Mouse (Mus musculus) retina, postnatal 1 day (tissue): Measurements from ENCODE around the gene Hlf.

ENCODE experiments used
- DNase-seq: peaks from one replicate; pipeline ENCODE4 v3.0.0-alpha.2; 2012

The Hlf gene

GRCm38 (mm10) chr11:90370789-90371291 lies 19.9 kb downstream of the Hlf start:
- DNase-seq, result peak; percentile 58

- no peak for DNase-seq
These were observed 20.3 kb downstream of the Hlf start for GRCm38 (mm10) chr11:90370367-90370766.

- peak; percentile 84 for DNase-seq
These were observed 21.1 kb downstream of the Hlf start for GRCm38 (mm10) chr11:90369605-90370004.

- DNase-seq, result no peak
These were observed 21.6 kb downstream of the Hlf start for GRCm38 (mm10) chr11:90369115-90369514.

DNA sequence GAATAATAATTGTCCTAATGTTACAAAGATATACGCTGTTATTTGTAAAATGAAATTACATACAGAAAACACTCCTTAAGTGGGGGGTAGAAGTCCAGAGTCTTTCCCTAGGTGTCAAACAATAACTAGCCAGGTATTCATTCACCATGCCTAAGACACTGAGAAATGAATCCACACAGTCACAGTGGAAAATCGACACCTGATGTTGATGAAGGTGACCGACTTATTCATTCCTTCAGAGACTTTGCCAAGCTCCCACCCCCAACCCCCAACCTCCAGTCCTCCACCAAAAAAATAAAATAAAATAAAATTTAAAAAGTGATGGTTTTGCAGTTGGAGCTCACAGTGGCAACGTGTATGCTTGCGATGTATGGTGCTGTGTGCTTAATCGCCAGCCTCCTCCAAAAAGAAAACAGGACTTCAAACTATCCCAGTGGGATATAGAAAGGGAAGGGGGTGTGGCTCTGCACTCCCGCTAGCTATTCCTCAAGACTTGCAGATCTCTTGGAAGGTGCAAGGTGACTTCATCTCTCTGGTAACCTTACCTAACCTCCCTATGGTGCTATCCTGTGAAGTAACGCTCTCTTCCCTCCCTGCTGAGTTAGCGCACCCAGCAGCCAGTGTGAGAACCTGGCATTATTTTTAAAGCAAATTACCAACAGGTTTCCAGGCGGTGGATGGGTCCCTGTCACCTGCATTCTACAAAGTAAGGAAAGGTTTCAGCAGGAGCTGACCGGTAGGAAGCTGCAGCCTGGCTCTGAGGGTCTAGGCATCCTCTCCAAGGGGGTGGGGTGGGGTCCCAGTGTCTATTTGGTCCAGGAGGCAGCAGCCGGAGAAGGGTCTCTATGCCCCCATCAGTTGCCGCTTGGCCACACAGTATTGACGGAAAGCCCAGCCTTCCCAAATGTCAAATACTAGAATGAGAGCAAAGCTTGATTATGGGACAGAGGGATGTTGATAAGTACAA lies 22.5 kb downstream of the Hlf start:
- no peak for DNase-seq

- no peak for DNase-seq
These were observed 25.8 kb downstream of the Hlf start for GRCm38 (mm10) chr11:90364865-90365264.

DNA sequence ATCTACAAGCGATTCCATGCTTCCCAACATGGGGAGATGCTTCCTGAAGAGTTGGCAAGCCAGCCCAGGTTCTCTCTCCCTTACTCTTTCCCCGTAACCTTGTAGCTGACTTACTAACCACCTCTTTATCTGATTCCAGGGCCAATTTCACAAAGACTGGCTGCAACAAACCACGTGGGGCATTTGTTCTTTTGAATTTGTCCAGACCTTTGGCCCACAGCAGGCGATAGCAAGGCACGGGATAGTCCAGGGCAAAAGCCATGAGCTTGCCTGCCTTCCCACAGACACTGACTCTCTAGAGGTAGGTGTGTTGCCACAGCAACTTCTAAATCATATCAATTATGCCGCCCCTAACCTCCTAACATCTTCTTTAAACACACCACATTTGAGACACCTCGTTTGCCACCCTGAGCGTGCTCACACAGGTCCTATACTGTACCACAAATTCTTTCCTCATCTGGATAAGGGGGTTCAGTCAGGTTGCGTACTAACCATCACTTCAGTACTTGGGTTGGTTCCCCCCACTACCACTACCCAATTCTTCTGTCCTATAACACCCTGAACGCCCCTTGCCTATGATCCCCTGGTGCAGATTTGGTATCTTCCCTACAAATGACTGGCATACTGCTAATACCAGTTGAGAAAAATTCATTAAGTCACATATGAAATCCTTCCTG lies 26.7 kb downstream of the Hlf start:
- DNase-seq, result no peak

GRCm38 (mm10) chr11:90363406-90363805 lies 27.3 kb downstream of the Hlf start:
- peak; percentile 64 for DNase-seq

DNA sequence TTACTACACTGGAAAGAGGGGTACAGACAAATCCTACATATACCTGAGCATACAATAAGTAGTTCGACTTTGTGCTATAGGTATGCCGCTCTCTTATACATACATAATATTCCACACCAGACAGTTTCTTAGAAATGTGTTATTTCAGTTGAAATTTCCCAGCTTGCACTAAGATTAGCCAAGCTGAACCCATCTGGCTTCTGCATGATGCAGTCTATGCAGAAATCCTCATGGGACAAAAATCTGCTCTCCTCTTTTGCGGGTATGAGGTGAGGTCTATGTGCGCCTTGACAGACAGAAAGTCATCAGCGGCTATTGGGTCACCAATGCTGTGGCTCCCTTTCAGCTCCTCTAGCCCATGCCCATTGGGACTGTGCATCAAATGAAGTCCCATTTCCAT lies 30.2 kb downstream of the Hlf start:
- DNase-seq, result no peak

DNA sequence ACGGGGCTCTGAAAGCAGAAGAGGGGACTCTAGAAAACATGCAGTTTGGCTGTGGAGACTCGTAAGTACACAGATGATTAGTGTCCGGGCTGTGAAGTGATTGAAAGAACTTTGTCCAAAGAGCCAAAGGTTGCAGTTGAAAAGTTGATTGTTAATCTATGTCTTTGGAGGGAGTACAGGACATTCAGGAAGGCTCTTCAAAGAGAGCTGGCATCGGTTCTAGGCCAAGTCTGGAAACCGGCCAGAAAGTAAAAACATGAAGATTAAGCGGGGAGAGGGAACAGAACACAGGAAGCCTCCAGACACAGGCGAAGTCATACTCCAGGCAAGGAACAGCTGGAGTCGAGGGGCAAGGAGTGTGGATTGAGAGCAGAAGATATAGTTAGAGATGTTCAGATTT lies 32.6 kb downstream of the Hlf start:
- no peak for DNase-seq

DNA sequence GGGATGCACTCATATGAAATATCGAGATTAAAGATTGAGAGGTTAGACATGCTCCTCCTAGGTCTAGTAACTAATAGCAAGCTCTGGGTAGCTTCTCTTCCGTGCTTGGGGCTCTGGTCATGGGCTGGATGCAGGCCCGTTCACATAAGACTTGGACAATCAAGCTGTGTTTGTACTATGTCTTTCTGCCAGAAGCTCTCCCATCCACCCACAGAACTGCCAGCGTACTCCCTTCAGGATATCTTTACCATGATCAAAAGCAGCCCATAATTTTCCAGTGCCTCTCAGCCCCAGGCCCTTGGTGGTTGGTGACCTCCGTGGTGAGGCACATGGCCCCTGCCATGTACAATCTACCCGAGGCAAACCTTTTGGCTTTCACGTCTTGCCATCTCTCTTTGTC lies 33.3 kb downstream of the Hlf start:
- no peak for DNase-seq

DNA sequence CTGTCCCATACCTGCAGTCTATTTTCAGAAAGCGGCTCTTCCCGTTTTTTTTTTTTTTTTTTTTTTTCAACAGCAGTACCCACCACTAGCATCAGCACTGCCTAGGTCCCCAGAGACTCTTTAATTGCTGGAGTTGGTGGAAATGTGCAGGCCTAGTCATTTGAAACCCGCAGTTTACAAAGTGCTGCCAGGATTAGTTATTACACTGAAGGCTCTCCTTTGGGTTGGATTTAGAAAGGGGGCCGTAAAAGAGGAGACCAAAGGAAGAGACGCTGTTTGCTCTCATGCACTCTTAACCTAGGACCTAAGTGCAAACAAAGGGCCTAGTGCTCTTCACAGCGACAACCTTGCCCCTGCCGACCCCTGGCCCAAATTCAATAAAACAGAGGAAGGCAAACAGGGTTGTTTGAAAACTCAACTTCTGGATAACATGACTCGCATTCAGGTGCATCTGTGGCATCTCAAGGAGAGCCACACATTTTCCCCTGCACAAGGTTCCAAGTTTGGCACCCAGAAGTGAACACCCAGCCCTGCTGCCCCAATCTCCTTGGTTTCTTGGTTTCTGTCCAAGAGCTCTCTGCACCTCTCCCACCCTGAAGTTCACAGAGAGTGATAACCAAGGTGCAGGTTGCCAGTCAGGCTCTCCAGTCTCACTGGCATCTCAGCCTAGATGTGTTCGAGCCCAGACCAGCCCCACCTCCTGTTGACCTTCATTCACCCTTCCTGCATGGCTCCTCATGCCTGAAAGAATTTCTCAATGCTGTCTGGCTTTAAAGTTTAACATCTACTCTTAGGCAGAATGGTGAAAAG lies 34.0 kb downstream of the Hlf start:
- DNase-seq, result no peak

- peak; percentile 54 for DNase-seq
These were observed 34.7 kb downstream of the Hlf start for GRCm38 (mm10) chr11:90356036-90356435.

DNA sequence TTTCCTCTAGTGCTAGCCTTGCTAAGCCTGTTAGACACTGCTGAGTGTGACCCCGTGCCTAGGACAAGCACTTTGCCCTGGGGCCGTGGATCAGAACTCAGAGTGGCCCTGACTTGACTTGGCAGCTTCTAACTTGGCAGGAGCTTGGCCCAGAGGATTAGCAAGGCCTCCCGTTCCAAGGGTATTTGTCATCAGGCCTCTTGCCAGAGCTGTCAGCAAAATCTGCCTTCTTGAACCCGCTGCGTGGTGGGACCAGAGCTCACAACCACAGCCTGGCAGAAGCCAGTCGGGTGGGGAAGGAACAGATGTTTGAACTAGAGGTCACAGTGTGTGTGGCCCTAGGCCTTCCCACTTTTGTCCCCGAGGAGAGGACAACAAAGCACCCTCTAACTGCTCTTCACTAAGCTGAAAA lies 35.4 kb downstream of the Hlf start:
- DNase-seq, result peak; percentile 27

GRCm38 (mm10) chr11:90352696-90353095 lies 38.0 kb downstream of the Hlf start:
- DNase-seq, result no peak

GRCm38 (mm10) chr11:90350153-90350512 lies 40.6 kb downstream of the Hlf start:
- DNase-seq, result no peak

DNA sequence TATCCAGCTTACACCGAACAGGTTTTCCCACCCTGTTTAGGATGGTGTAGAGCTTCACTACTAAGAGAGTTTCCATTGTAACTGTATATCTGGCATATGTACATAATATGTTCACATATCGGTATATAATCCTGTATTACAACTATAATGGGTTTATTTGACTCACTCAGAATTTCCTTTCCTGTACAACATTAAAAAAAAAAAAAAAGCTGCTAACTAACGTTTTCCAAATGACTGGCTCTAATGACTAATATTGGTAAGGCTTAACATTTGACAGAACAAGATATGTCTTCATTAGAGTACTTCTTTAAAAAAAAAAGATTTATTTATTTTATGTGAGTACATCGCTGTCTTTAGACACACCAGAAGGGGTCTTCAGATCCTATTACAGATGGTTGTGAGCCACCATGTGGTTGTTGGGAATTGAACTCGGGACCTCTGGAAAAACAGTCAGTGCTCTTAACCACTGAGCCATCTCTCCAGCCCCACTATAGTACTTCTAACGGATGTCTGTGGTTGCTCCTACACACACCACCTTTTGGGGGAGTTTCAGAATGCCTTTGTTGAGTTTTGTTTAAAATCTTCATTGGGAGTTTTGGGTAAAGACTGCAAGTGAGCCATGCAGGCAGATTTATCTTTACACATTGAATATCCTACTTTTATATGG lies 41.1 kb downstream of the Hlf start:
- no peak for DNase-seq

DNA sequence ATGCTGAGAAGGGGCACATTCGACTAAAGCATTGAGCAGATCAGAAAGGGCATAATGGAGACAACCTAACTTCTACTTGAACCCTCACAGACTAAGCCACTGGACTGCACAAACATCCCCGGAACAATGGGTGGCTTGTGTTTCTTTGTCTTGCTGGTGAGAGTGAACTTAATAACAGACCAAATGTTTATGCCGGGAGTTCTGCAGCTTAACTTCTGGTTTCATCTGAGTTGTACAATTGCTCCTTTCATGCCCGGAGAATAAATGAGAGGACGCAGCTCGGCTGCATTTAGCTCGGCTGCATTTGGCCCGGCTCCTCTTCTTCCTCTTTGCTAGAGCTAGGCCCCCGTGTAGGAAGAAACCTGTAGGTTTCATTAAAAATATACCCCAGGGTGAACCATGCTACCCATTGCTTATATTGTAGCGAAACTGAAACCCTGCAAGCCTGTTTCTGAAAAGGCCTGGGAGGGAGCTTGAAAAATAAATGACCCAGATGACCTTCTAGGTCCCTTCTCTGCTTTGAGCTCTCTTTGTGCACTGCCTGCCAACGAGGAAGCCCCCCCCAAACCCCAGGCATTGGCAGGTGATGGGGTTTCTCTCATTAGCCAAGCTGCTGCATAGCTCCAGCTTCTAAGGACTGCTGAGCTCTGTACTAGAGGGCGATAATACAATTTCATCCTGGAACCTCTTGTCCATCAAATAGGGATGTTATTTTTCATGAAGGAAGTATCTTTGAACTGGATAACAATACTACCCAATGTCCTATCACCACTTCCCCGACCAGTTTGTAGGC lies 42.8 kb downstream of the Hlf start:
- peak; percentile 66 for DNase-seq

DNA sequence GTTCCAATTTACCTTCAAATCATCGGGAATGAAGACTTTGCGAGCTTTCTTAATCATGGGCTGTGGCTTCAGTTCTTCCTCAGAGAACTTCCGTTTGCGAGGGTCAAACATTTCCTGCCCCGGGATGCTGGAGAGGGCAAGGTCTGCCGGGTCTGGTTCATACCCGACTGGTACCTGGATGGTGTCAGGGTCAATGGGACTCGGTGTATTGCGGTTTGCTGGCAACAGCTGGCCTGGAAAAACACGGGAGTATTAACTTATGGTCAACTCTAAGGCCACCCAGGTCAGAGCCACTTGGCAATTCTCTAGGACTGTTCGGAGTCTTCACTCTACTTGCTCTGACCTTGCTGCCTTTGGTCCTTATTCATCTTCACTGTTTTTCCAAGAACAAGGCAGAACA lies 44.9 kb downstream of the Hlf start:
- DNase-seq, result no peak

GRCm38 (mm10) chr11:90342858-90343257 lies 47.8 kb downstream of the Hlf start:
- DNase-seq, result no peak

DNA sequence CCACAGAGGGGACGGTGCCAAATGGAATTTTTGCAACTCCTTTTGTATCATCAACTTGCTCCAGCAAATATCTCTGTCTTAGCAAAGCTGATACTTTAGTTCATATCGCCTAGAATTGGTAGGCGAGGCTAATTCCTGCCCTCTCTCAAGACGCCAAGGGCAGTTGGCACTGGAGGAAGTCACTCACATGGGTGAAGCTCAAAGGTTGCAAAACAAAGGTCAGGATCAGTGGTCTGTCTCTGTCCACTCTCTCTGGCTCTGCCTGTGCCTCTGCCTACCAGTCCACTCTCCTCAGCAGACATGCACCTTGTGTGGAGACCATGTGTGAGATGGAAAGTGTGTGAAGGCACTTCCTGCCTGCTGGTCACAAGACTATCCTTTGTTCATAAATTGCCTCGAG lies 48.4 kb downstream of the Hlf start:
- DNase-seq, result no peak

DNA sequence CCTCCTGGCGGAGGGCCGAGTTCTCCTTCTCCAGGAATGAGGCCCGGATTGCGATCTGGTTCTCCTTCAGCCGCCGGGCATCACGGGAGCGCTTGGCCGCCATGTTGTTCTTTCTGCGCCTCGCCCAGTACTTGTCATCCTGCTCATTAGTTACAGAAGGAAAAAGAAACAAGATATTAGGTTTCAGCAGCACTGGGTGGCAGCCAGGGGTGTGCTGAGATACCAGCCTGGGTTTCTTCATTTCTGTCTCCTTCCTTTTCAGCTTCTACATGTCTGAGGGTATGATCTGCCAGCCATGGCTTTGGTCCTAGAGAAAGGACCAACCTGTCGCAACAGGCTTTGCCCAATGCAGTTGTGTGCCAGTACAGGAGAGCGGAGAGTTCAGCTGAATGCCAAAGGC lies 49.9 kb downstream of the Hlf start:
- DNase-seq, result no peak
